Mouse (Mus musculus) C2C12 (cell line): ENCODE results near the gene Gipc1. TPM values are rescaled to one million over a fixed set of nuclear protein-coding genes. Genes with fewer than 3 reads are reported as not detected.

Experiments
- H3K27me3 ChIP-seq: one replicate; pipeline ENCODE4 v1.6.1; 2011; ENCODE audit not compliant: control insufficient read depth, insufficient read depth, insufficient read length
- H3K36me3 ChIP-seq: one replicate; pipeline ENCODE4 v1.6.1; 2011; ENCODE audit not compliant: control insufficient read depth, insufficient read depth
- H3K4me3 ChIP-seq: one replicate; pipeline ENCODE4 v1.5.1; 2011; ENCODE audit warnings: mild to moderate bottlenecking, control low read depth; ENCODE audit not compliant: poor library complexity, insufficient read depth, severe bottlenecking
- H3K79me2 ChIP-seq: one replicate; pipeline ENCODE4 v1.6.1; 2011; ENCODE audit not compliant: control insufficient read depth, insufficient read depth
- H3K79me3 ChIP-seq: one replicate; pipeline ENCODE4 v1.6.1; 2011; ENCODE audit warnings: low read depth, control low read depth
- H3ac ChIP-seq: one replicate; pipeline ENCODE3; 2011; ENCODE audit warnings: low read depth; ENCODE audit not compliant: control insufficient read depth, insufficient read length
- CEBPB ChIP-seq: IDR thresholded peaks from one replicate; pipeline ENCODE4 v1.6.1; 2011; ENCODE audit warnings: low read depth, mild to moderate bottlenecking, control low read depth, moderate library complexity
- CTCF ChIP-seq: IDR thresholded peaks from one replicate; pipeline ENCODE4 v1.5.1; 2011; ENCODE audit not compliant: control insufficient read depth, insufficient read depth, insufficient read length
- FOSL1 ChIP-seq: IDR thresholded peaks from one replicate; pipeline ENCODE4 v1.8.0; 2011; ENCODE audit warnings: mild to moderate bottlenecking, low read length; ENCODE audit not compliant: poor library complexity, insufficient read depth, severe bottlenecking
- MAX ChIP-seq: IDR thresholded peaks from one replicate; pipeline ENCODE4 v1.6.1; 2011; ENCODE audit warnings: mild to moderate bottlenecking, control low read depth
- MYOD1 ChIP-seq: IDR thresholded peaks from one replicate; pipeline ENCODE4 v1.6.1; 2011; ENCODE audit warnings: low read depth; ENCODE audit not compliant: control insufficient read depth, insufficient read length
- MYOG ChIP-seq: IDR thresholded peaks from one replicate; pipeline ENCODE4 v1.6.1; 2011; ENCODE audit not compliant: control insufficient read depth, insufficient read length; ENCODE audit errors: extremely low read depth
- USF1 ChIP-seq: IDR thresholded peaks from one replicate; pipeline ENCODE4 v1.6.1; 2011; ENCODE audit warnings: low read depth, mild to moderate bottlenecking, control low read depth, moderate library complexity
- polyA plus RNA-seq: library from polyadenylated mRNA; unstranded; fragments of >200 nt; fragmentation: generic; extraction: Trizol; gene quantifications from one replicate; pipeline ENCODE4 v1.2.1, GENCODE M21; 2012; ENCODE audit warnings: missing spikeins

Gene Gipc1
- polyA plus RNA-seq, 1 experiment, result 81.8 TPM

GRCm38 (mm10) chr8:83652744-83653661 is 526 bp downstream of the Gipc1 start:
- no peak for TF ChIP-seq MAX
- no peak for TF ChIP-seq MYOG
- TF ChIP-seq MYOD1, result no peak
- no peak for TF ChIP-seq CEBPB
- TF ChIP-seq CTCF, result no peak
- no peak for TF ChIP-seq USF1
- TF ChIP-seq FOSL1, result no peak
- H3ac ChIP-seq, result peak overlapping the region; percentile 95
- H3K36me3 ChIP-seq, result peaks cover 5% of the 10 kb centered on the region
- no peaks in the 10 kb centered on the region for H3K27me3 ChIP-seq
- peaks cover 1% of the 10 kb centered on the region for H3K79me3 ChIP-seq
- H3K4me3 ChIP-seq, result peak overlapping the region; percentile 87
- peaks cover 23% of the 10 kb centered on the region for H3K79me2 ChIP-seq

- Histone ChIP-seq H3K79me2 (peaks cover 23% of the 10 kb centered on the region), H3K27me3 (no peaks in the 10 kb centered on the region), H3K36me3 (peaks cover 5% of the 10 kb centered on the region), H3K79me3 (peaks cover 1% of the 10 kb centered on the region), H3K4me3 (peak overlapping the region; percentile 87), H3ac (peak overlapping the region; percentile 20)
- TF ChIP-seq FOSL1 (no peak), CTCF (no peak), CEBPB (no peak), MYOG (no peak), MYOD1 (no peak)
These were observed 1.2 kb downstream of the Gipc1 start for GRCm38 (mm10) chr8:83653662-83654017.

GRCm38 (mm10) chr8:83654725-83655124 is 2.2 kb downstream of the Gipc1 start:
- TF ChIP-seq MYOG (no peak), MAX (no peak), FOSL1 (no peak), CTCF (no peak), MYOD1 (no peak), USF1 (no peak)
- Histone ChIP-seq H3K36me3 (peaks cover 5% of the 10 kb centered on the region), H3K4me3 (no peak overlapping the region), H3K79me3 (peaks cover 1% of the 10 kb centered on the region), H3K79me2 (peaks cover 23% of the 10 kb centered on the region), H3K27me3 (no peaks in the 10 kb centered on the region), H3ac (no peak overlapping the region)

- TF ChIP-seq CEBPB, result no peak
- no peak for TF ChIP-seq MYOD1
- TF ChIP-seq MAX, result no peak
- TF ChIP-seq USF1, result no peak
- TF ChIP-seq MYOG, result no peak
- TF ChIP-seq CTCF, result no peak
- no peak for TF ChIP-seq FOSL1
- H3ac ChIP-seq, result no peak overlapping the region
- H3K79me3 ChIP-seq, result peaks cover 1% of the 10 kb centered on the region
These were observed 3.6 kb downstream of the Gipc1 start for GRCm38 (mm10) chr8:83656043-83656442.

GRCm38 (mm10) chr8:83656484-83657246 is 4.2 kb downstream of the Gipc1 start:
- TF ChIP-seq CEBPB, result no peak
- TF ChIP-seq USF1, result no peak
- no peak for TF ChIP-seq MYOG
- no peak for TF ChIP-seq FOSL1
- TF ChIP-seq CTCF, result no peak
- TF ChIP-seq MYOD1, result no peak

More at GRCm38 (mm10) chr8:83656043-83656442, 3.6 kb downstream of the Gipc1 start:
- peaks cover 23% of the 10 kb centered on the region for H3K79me2 ChIP-seq
- H3K4me3 ChIP-seq, result no peak overlapping the region
- H3K27me3 ChIP-seq, result no peaks in the 10 kb centered on the region
- H3K36me3 ChIP-seq, result peaks cover 5% of the 10 kb centered on the region

More at GRCm38 (mm10) chr8:83656484-83657246, 4.2 kb downstream of the Gipc1 start:
- H3ac ChIP-seq, result no peak overlapping the region
- peaks cover 1% of the 10 kb centered on the region for H3K79me3 ChIP-seq
- H3K4me3 ChIP-seq, result no peak overlapping the region
- H3K36me3 ChIP-seq, result peaks cover 5% of the 10 kb centered on the region
- H3K27me3 ChIP-seq, result no peaks in the 10 kb centered on the region
- peaks cover 23% of the 10 kb centered on the region for H3K79me2 ChIP-seq
